Mouse (Mus musculus): ENCODE measurements around the gene Crebl2.

Crebl2 gene

DNA sequence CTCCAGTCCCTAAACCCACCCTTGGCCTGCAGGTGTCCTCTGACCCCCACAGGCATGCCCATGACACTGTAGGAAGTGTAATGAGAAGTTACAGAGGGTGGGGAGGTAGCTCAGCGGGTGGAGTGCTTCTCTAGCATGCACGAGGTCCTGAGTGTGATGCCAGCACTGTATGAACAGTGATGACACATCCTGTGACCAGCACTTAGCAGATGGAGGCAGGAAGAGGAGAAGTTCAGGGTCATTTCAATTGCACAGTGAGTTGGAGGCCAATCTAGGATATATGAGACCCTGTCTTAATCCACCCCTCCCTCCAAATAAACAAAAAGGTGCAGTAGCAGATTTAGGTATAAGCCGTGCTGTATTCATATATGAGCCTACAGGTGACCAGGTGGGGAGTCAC, 20.0 kb downstream of the Crebl2 start:
- ChIA-PET CTCF (interaction anchor here in 2 of 4 experiments (1.0 to 2.1 kb wide), 5 partner anchors 10 to 191 kb away, joined by 3 to 8 read pairs (median 4); no protein-coding TSS in a partner anchor), POLR2A (interaction anchor here (0.6 to 4.7 kb wide), 19 partner anchors 10 to 433 kb away, joined by 3 to 35 read pairs (median 4); partner anchors contain the start of gene Crebl2 (in 1 of the 4))

DNA sequence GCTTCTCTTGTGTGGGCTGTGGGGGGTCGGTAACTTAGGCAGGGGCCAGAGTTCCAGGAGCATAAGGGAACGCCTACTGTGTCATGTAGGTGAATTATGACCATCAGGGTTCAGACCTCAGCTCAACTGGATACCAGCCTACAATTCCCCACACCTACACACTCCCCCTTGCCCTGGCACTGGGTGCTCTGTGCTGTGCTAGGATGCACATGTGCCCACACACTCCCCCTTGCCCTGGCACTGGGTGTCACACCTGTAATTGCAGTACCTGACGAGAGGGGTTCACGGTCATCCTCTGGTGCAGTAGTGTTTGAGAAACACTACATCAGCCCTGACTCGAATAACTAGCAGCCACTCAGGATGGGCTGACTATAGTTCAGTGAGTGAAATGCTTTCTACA, 24.8 kb downstream of the Crebl2 start:
- ChIA-PET POLR2A (interaction anchor here in 2 of 4 experiments (0.6 to 0.9 kb wide), 3 partner anchors 18 to 416 kb away, joined by 3 to 5 read pairs (median 4); no protein-coding TSS in a partner anchor), CTCF (interaction anchor here in 2 of 4 experiments (0.7 to 1.0 kb wide), 3 partner anchors 8 to 198 kb away, joined by 3 to 4 read pairs (median 4); no protein-coding TSS in a partner anchor)

DNA sequence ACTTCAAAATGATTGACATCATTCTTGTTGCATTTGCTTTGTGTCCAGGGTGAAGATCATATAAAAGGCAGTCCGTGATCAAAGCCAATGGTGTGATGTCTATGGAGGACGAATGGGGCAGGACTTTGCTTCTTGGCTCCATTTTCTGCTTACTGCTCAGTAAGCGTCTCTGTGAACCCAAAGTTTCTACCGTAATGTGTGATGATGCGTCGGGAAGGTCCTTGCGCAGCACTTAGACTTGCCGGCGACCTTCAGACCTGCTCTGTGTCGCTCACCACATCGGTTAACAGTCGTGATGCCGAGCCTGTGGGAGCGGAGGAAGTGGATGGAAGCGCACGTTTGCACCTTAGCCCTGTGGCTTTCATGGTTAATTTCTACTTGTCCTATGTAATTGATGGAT, 26.0 kb downstream of the Crebl2 start:
- ChIA-PET CTCF (no interaction called here), POLR2A (interaction anchor here in 3 of 4 experiments (0.6 to 0.7 kb wide), 4 partner anchors 57 to 359 kb away, joined by 3 to 8 read pairs (median 6); no protein-coding TSS in a partner anchor)

DNA sequence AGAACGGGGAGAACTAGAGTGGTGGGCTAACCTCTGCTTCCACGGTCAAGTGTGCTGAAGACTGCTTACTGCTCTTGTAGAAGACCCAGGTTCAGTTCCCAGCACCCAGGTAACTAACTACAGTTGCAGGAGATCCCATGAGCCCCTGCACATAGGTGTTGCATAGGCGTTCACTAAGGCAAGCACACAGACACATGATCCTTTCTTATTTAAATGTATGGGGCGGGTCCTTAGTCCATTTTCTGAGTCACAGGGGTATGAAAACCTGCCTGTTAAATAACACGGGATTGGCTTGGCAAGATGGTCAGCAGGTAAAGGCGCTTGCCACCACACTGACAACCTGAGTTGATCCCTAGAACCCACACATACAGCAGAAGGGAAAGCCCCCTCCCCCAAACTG, 29.1 kb downstream of the Crebl2 start:
- CTCF ChIA-PET = interaction anchor here in 1 of 4 experiments (1.3 kb wide), 1 partner anchor 432 kb away, joined by 3 read pairs; no protein-coding TSS in a partner anchor
- POLR2A ChIA-PET = interaction anchor here in 2 of 4 experiments (2.4 to 3.8 kb wide), 4 partner anchors 9 to 11 kb away, joined by 10 to 35 read pairs (median 20); no protein-coding TSS in a partner anchor

DNA sequence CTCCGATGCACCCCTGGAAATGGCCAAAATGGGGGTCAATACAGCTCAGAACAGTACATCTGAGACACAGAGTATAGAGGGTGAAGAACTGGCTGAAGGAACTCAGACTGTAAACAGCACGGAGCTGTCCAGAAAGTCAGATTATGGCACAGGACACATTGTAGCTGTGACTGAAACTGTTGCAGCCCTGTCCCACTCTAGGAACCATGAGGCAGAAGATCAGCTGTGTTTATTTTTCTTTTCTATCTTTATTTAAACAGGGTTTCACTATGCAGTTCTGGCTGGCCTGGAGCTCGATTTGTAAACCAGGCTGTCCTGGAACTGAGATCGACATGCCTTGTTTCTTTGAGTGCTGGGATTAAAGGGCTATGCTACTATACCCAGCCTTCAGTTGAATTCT, 30.3 kb downstream of the Crebl2 start:
- POLR2A ChIA-PET = interaction anchor here in 3 of 4 experiments (0.7 to 3.8 kb wide), 24 partner anchors 9 to 212 kb away, joined by 3 to 35 read pairs (median 4); partner anchors contain the start of genes Cdkn1b (in 3 of the 3), Apold1 (in 1 of the 3) and Gpr19 (in 1 of the 3)

DNA sequence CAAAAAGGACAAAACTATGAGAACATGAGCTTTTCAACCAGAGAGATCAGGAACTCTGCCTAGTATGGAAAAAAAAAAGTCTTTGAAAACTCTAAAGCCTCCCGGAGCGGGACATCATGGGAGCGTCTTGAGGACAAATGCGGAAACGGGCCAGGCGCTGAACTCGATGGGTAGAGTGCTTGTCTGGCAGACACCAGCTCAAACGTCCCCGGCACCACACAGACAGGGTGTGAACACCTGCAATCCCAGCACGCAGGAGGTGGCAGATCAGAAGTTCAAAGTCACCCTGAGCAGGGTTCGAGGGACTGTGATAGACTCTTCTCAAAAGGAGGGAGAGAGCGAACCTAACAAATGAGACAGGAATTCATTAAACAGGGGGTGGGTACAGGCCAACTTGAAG, 31.4 kb downstream of the Crebl2 start:
- POLR2A ChIA-PET = interaction anchor here in 3 of 4 experiments (0.7 to 3.8 kb wide), 14 partner anchors 9 to 67 kb away, joined by 3 to 35 read pairs (median 9); partner anchors contain the start of genes Cdkn1b (in 1 of the 3) and Gpr19 (in 1 of the 3)
- CTCF ChIA-PET = interaction anchor here in 2 of 4 experiments (0.6 to 2.1 kb wide), 6 partner anchors 13 to 289 kb away, joined by 3 to 9 read pairs (median 4); no protein-coding TSS in a partner anchor

More for the DNA sequence above, 30.3 kb downstream of the Crebl2 start:
- CTCF ChIA-PET = interaction anchor here in 3 of 4 experiments (0.6 to 2.1 kb wide), 10 partner anchors 9 to 220 kb away, joined by 3 to 9 read pairs (median 3); no protein-coding TSS in a partner anchor

DNA sequence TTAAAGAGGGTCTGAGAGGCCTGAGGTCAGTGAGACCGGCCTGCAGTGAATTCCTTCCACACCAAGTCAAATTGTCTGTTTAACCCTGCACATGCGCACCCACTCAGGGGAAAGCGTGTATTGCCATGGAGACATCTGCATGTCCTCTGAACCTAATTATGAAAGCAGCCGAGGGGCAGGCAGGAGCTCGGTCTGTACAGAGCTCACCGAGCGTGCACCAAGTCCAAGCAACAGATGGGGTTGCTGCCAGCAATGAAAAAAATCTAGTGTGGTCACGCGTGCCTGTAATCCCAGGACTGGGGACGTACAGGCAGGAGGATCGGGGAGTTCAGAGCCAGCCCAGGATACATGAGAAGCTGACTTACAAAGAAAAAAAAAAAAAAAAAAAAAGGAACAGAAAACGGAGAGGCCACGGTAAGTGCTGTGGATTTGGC, 32.7 kb downstream of the Crebl2 start:
- ChIA-PET POLR2A (interaction anchor here (0.6 to 3.7 kb wide), 36 partner anchors 7 to 425 kb away, joined by 3 to 20 read pairs (median 4); partner anchors contain the start of genes Gpr19 (in 2 of the 4) and Cdkn1b (in 1 of the 4)), CTCF (interaction anchor here (0.5 to 1.6 kb wide), 56 partner anchors 8 to 1516 kb away, joined by 3 to 16 read pairs (median 3); partner anchors contain the start of gene Cdkn1b (in 1 of the 4))

DNA sequence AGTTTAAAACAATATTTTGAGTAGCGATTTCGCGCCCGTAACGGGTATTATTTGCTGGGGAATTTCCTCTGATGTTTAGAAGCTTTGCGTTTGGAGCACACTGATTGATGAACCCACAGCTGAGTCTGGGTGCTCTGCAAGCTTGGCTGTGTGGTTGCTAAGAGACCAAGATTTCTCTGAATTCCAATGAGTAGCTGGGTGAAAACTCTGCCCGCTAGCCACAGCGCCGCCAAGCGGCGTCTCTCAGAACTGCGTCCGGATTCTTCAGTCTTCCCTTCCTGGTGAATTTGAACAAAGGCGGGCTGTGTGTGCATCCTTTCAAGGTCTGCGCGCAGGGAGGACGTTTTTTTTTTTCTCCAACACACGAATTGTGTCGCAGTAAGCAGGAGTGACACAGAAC, 33.2 kb downstream of the Crebl2 start:
- POLR2A ChIA-PET = interaction anchor here (0.6 to 2.4 kb wide), 36 partner anchors 8 to 426 kb away, joined by 3 to 19 read pairs (median 4); partner anchors contain the start of genes Gpr19 (in 2 of the 4) and Cdkn1b (in 1 of the 4)
- CTCF ChIA-PET = interaction anchor here (0.6 to 1.6 kb wide), 58 partner anchors 9 to 1516 kb away, joined by 3 to 16 read pairs (median 4); partner anchors contain the start of gene Cdkn1b (in 1 of the 4)

DNA sequence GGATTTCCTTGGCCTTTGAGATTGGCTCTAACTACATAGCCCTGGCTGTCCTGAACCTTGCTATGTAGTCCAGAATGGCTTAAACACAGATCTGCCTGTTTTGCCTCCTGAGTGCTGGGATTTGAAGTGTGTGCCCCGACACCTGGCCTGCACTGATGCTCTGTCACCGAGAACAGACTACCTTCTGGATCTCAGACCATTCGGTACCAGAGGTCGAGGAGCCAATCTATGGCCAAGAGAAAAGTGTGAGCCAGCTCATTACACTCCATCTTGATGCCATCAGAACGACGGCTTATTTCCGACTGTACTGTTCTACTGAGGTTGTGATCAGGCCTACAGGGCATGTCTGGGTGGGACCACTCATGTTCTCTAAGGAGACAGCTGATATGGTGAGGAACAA, 36.2 kb downstream of the Crebl2 start:
- POLR2A ChIA-PET = interaction anchor here in 3 of 4 experiments (0.5 to 1.9 kb wide), 11 partner anchors 12 to 217 kb away, joined by 3 to 6 read pairs (median 3); partner anchors contain the start of gene Cdkn1b (in 2 of the 3)
- CTCF ChIA-PET = interaction anchor here in 2 of 4 experiments (0.5 to 1.5 kb wide), 7 partner anchors 11 to 160 kb away, joined by 3 to 14 read pairs (median 3); no protein-coding TSS in a partner anchor

DNA sequence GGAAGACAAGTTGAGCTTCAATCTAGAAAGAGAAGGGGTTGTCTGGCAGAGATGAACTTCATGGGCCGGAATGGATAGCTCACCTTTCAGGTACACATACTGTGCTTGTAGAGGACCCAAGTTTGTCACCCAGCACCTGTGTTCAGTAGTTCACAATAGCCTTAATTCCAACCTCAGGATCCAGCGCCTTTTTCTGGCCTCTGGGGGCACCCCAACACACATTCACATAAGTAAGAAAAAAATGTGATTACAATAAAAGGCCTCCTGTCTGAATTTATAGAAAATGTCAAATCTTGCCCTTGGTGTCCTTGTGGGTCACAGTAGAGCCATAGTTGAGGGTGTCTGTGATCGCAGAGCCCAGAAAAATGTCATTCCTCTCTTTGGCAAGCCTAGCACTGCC, 37.4 kb downstream of the Crebl2 start:
- CTCF ChIA-PET = interaction anchor here in 3 of 4 experiments (0.5 to 1.5 kb wide), 18 partner anchors 10 to 819 kb away, joined by 3 to 14 read pairs (median 3); no protein-coding TSS in a partner anchor
- POLR2A ChIA-PET = interaction anchor here (0.7 to 1.9 kb wide), 14 partner anchors 8 to 156 kb away, joined by 3 to 5 read pairs (median 4); partner anchors contain the start of gene Apold1 (in 1 of the 4)

DNA sequence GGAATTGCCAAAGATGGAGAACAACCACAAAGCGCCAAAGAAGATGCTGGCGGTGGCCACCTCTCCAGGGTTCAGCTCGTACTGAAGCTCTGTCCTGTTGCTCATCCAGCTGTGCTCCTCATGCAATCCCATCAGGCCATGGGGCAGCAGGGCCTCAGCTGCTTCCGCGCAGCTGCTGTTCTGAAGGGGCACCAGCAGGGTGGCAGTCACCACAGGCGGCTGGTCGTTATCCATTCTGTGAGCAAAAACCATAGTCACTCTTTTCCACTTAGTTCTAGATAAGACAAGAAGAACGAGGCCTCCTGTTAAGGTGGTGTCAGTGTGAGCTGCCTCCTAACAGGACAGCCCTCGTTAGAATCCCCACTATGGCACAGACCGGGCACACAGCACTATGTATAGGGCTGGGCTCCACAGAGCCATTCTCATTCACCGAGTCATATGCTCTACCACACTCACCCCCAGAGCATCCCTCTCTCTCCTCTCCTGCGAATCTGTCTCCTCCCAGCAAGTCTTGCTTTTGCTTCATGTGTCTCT, 40.3 kb downstream of the Crebl2 start:
- ChIA-PET CTCF (interaction anchor here in 3 of 4 experiments (0.5 to 1.2 kb wide), 3 partner anchors 86 to 693 kb away, joined by 3 read pairs; no protein-coding TSS in a partner anchor), POLR2A (interaction anchor here in 2 of 4 experiments (0.5 to 3.3 kb wide), 13 partner anchors 9 to 312 kb away, joined by 3 to 20 read pairs (median 4); partner anchors contain the start of gene Cdkn1b (in 1 of the 2))

DNA sequence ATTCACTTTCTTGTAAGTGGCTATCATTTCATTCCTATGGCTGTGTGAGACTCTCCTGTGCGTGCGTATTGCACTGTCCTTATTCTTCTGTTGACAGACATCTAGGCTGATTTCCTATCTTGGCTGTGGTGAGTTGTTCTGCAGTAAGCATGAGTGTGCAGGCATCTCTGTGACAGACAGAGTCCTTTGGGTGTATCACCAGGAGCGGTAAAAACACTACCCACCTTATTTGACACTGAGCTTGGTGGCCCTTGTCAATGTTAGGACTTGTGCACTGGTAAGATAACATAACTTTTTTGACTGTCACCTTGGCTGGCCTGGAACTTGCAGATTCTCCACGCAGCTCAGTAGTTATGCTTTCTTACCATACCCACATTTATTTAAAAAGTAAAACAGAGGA, 40.9 kb downstream of the Crebl2 start:
- CTCF ChIA-PET = interaction anchor here (0.5 to 1.2 kb wide), 5 partner anchors 86 to 693 kb away, joined by 3 read pairs; no protein-coding TSS in a partner anchor
- POLR2A ChIA-PET = interaction anchor here in 2 of 4 experiments (0.6 to 3.3 kb wide), 12 partner anchors 8 to 83 kb away, joined by 3 to 20 read pairs (median 4); partner anchors contain the start of gene Cdkn1b (in 1 of the 2)

DNA sequence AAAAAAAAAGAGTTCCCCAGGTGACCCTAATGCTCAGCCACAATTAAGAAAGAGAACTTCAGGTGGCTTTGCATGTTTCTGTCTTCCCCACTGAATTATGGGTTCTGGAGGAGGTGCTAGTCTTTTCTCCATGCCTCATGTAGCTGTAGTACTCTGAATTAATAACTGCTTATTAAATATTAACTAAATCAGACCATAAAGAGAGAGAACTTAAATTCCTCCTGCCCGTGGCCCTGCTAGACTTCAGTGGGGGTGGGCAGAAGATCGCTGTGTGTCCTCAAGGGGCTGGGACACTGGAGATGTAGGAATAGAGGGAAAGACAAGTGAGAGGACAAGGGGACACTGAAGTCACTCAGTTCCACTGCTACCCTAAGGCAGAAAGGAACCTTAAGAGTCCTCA, 42.3 kb downstream of the Crebl2 start:
- CTCF ChIA-PET = interaction anchor here in 1 of 4 experiments (0.6 kb wide), 1 partner anchor 75 kb away, joined by 4 read pairs; no protein-coding TSS in a partner anchor
- POLR2A ChIA-PET = interaction anchor here in 3 of 4 experiments (0.7 to 2.3 kb wide), 6 partner anchors 15 to 224 kb away, joined by 3 to 12 read pairs (median 4); no protein-coding TSS in a partner anchor

DNA sequence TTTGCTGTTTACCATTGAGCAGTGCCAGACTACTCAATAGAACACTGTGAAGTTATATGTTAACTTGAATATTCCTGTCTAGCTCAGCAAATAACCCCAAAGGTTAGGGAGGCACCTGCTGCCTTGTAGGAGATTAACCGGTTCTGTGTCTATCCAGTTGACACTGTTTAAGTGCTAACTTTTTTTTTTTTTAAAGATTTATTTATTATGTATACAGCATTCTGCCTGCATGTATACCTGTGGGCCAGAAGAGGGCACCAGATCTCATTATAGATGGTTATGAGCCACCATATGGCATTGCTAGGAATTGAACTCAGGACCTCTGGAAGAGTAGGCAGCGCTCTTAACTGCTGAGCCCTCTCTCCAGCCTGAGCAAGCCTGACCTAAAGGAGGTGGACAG, 43.1 kb downstream of the Crebl2 start:
- ChIA-PET POLR2A (interaction anchor here in 1 of 4 experiments (0.7 to 2.3 kb wide), 6 partner anchors 14 to 74 kb away, joined by 3 to 12 read pairs (median 4); partner anchors contain the start of gene Cdkn1b), CTCF (interaction anchor here in 1 of 4 experiments (0.6 kb wide), 1 partner anchor 74 kb away, joined by 4 read pairs; no protein-coding TSS in a partner anchor)

DNA sequence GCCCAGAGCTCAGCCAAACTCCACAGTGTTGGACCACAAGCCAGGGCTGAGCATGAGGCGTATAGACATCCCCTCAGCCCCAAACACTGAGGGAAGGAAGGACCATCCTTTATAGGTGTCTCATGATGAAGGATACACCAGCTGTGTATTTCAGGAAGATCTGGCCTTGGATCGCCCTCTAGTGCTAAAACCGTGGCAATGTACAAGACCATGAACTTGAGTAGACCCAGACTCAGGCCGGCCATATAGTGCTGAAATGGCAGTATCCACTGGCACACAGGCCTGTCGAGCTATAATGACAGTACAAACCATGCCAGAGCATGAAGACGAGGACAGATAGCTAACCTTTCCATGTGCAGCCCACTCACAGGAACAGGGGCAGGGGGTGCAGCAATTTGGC, 46.8 kb downstream of the Crebl2 start:
- CTCF ChIA-PET = interaction anchor here (0.5 to 2.8 kb wide), 31 partner anchors 8 to 256 kb away, joined by 3 to 14 read pairs (median 4); partner anchors contain the start of gene Ddx47 (in 1 of the 4)
- POLR2A ChIA-PET = interaction anchor here in 3 of 4 experiments (0.5 to 5.0 kb wide), 14 partner anchors 9 to 71 kb away, joined by 3 to 35 read pairs (median 4); partner anchors contain the start of gene Gpr19 (in 1 of the 3)

DNA sequence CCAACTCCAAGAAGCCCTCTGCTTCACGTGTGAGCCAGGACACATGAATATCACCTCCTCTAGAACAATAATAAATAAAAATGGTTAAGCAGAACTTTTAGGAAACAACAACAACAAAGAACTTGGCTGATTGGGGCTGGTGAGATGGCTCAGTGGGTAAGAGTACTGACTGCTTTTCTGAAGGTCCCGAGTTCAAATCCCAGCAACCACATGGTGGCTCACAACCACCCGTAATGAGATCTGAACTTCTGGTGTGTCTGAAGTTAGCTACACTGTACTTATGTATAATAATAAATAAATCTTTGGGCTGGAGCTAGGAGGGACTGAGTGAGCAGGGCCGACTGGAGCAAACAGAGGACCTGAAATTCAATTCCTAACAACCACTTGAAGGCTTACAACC, 47.3 kb downstream of the Crebl2 start:
- ChIA-PET CTCF (interaction anchor here in 3 of 4 experiments (0.7 to 2.8 kb wide), 23 partner anchors 8 to 257 kb away, joined by 3 to 14 read pairs (median 4); no protein-coding TSS in a partner anchor), POLR2A (interaction anchor here in 3 of 4 experiments (0.8 to 5.0 kb wide), 13 partner anchors 8 to 70 kb away, joined by 3 to 35 read pairs (median 4); partner anchors contain the start of gene Gpr19 (in 1 of the 3))

DNA sequence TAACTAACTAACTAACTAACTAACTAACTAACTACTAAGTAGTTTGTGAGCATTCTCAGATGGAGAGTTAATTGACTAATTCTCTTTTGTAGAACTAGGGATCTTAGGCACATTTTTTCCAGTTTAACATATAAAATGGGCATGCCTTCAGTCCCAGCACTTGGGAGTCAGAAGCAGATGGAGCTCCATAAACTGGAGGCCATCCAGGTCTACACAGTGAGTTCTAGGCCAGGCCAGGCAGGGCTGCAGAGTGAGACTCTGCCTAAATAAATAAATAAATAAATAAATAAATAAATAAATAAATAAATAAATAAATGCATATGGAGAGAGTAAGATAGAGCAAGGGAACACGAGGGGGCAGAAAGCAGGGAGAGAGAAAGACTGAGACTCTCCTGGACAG, 47.9 kb downstream of the Crebl2 start:
- POLR2A ChIA-PET = interaction anchor here in 3 of 4 experiments (0.6 to 5.0 kb wide), 9 partner anchors 8 to 1122 kb away, joined by 3 to 35 read pairs (median 4); partner anchors contain the start of gene Cdkn1b (in 1 of the 3)
- CTCF ChIA-PET = interaction anchor here in 2 of 4 experiments (1.4 to 2.6 kb wide), 3 partner anchors 11 to 257 kb away, joined by 3 to 14 read pairs (median 5); no protein-coding TSS in a partner anchor
